Mouse (Mus musculus): Measurements from ENCODE around the gene Myf5. TPM values are rescaled to one million over a fixed set of nuclear protein-coding genes. Genes with fewer than 3 reads are reported as not detected.

Gene Myf5
- total RNA-seq, 2 experiments from 2014 or later, result not detected

- intact Hi-C loops (cut with DNase I), result loop anchor here (2.0 kb wide), 2 partner anchors 262 to 304 kb away; no protein-coding TSS in a partner anchor
- no peak for DNase-seq (ENCODE audit: low spot score)
Measured at GRCm38 (mm10) chr10:107442781-107443180, 43.2 kb downstream of the Myf5 start.

- DNase-seq (ENCODE audit: low spot score), result no peak
- intact Hi-C loops (cut with DNase I), result no loop called here
Measured at GRCm38 (mm10) chr10:107436967-107437366, 49.0 kb downstream of the Myf5 start.

Small RNA genes lying within 50 kb of the gene (microRNA-seq; reads per million reads assigned to microRNA genes)
- gene Gm44403, result not detected

Other genes starting within 250 kb of the Myf5 start
- 1 to 10 TPM; 1.2 to 1.4 TPM for gene Lin7a, start 214.4 kb downstream of the Myf5 start, total RNA-seq (2021)
- gene Myf6, start 8.6 kb upstream of the Myf5 start, total RNA-seq (2021), result not detected
- under 1 TPM in 1 of 2 experiments, not detected in 1; 0.06 TPM for gene Ptprq, start 233.9 kb upstream of the Myf5 start, total RNA-seq (2021)